Mouse (Mus musculus): Measurements from ENCODE around the gene Fgfr2.

- TF ChIP-seq POLR2A (IDR thresholded peaks at IDR 0.05; ENCODE audit: borderline replicate concordance, extremely low read depth, low read depth, low read length), result no peak
- no peak for TF ChIP-seq CTCF (IDR thresholded peaks at IDR 0.05; ENCODE audit: insufficient read depth, low read length)
These were observed 320.5 kb downstream of the Fgfr2 start for GRCm38 (mm10) chr7:132802691-132803090.
